Comparison of ENCODE assay signal across 9 mouse cellular contexts in the genomic region with DNA sequence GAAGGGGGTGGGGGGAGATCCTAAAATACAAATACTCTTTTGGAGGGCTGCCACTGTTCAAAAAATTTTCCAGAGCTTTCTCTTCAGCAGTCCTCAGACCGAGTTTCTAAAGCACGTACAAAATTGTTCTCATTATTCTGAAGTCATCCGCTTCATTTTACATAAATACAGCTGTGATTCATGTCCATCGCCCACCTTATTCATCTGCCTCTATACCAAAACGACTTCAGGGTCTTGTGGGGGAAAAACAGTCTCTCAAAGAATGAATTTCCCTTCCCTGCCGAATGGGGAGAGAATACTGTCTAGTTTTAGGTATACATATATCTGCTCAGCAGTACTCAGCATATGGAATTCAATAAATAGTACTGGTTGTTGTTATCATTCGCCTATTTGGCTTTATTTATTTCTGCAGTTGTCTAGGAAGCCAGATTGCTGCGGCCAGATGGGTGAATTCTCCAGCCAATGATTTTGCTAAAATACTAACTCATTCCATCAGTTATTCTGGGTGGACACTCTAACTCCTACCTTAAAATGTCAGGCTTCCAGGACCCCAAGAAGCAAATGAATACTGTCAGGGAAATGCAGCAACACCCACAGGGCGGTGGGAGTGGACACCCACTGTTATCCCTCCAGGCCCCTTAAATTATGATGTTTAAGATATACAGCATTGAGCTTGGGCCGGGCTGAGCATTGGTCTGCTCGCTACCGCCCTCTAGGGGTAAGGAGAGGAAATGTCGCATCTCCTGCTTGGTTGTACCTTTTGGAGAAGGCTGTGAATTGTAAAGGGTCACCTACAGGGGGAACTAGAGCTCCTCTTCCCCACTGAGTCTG. TPM values are rescaled to one million over a fixed set of nuclear protein-coding genes. Genes with fewer than 3 reads are reported as not detected.
DNase-seq lines count a peak whose midpoint lies in the region; ATAC-seq lines count a peak whose summit lies in the region.
"Had no signal": no experiment of that assay in that cellular context is flagged by ENCODE, and none has a peak within 500 bp of the region (broad histone marks: within the 10 kb centered on the region; RNA-seq: fewer than 3 reads in every experiment).

No protein-coding gene starts in this region.

- no peaks in the 10 kb centered on the region for H3K9me3 ChIP-seq in intestine, embryonic 14.5 days (ENCODE audit: control insufficient read depth, low read length)
- no peaks in the 10 kb centered on the region for H3K9me3 ChIP-seq in intestine, embryonic 15.5 days

- no peak for ATAC-seq in intestine, embryonic 14.5 days (replicated peaks; ENCODE audit: low FRiP score, low TSS enrichment, low read depth)
- no peak for ATAC-seq in intestine, embryonic 15.5 days
- peak; percentile 62; the same call in 1 of the 2 replicates for ATAC-seq in frontal cortex, adult (ENCODE audit: low TSS enrichment)

- no peaks in the 10 kb centered on the region for H3K4me1 ChIP-seq in intestine, embryonic 14.5 days (replicated peaks; ENCODE audit: control insufficient read depth, insufficient read depth, low read length)
- H3K4me1 ChIP-seq in intestine, embryonic 15.5 days (replicated peaks): no peaks in the 10 kb centered on the region

- peak; percentile 73 for DNase-seq in intestine, embryonic 14.5 days (ENCODE audit: low spot score)
- DNase-seq in ES-CJ7 (ENCODE audit: low read depth, low spot score): peak; percentile 86
- DNase-seq in c-Kit-positive CD71-positive TER-119-positive erythroid progenitor cells, embryonic 14.5 days (ENCODE audit: low spot score): peak; percentile 31
- DNase-seq in layer of hippocampus, postnatal 14 days (ENCODE audit: low spot score in 2 of 2): peak; percentile 58 to 67
- peak; percentile 3 to 34 for DNase-seq in monocyte, adult 2 months (ENCODE audit: low read depth in 1 of 2, low spot score in 2 of 2)
- peak; percentile 33 for DNase-seq in testis, postnatal 14 days (ENCODE audit: low spot score)

- H3K36me3 ChIP-seq in intestine, embryonic 14.5 days (ENCODE audit: control insufficient read depth, insufficient read depth, low read length): no peaks in the 10 kb centered on the region
- no peaks in the 10 kb centered on the region for H3K36me3 ChIP-seq in intestine, embryonic 15.5 days

- H3K4me2 ChIP-seq in intestine, embryonic 14.5 days (ENCODE audit: low read length): no peak overlapping the region
- no peak overlapping the region for H3K4me2 ChIP-seq in intestine, embryonic 15.5 days (replicated peaks)

- H3K4me3 ChIP-seq in intestine, embryonic 14.5 days (ENCODE audit: low read depth, low read length): no peak overlapping the region
- no peak overlapping the region for H3K4me3 ChIP-seq in intestine, embryonic 15.5 days (replicated peaks)

- WGBS in intestine, embryonic 14.5 days: 32% methylated on average over 13 of the region's 13 CpGs
- 35% methylated on average over 13 of the region's 13 CpGs for WGBS in intestine, embryonic 15.5 days

- H3K27me3 ChIP-seq in intestine, embryonic 14.5 days (replicated peaks; ENCODE audit: control insufficient read depth, insufficient read depth, low read length): no peaks in the 10 kb centered on the region
- no peaks in the 10 kb centered on the region for H3K27me3 ChIP-seq in intestine, embryonic 15.5 days (replicated peaks)

- H3K27ac ChIP-seq in intestine, embryonic 14.5 days (ENCODE audit: low read depth): no peak overlapping the region
- no peak overlapping the region for H3K27ac ChIP-seq in intestine, embryonic 15.5 days
- H3K27ac ChIP-seq: macrophage had no signal

- H3K9ac ChIP-seq in intestine, embryonic 14.5 days (ENCODE audit: low read length): no peak overlapping the region
- no peak overlapping the region for H3K9ac ChIP-seq in intestine, embryonic 15.5 days

RNA-seq across cellular contexts. Expression of a gene that starts 27.9 kb away (rescaled TPM):
- 73.3 and 77.2 TPM in 2 replicates for polyA plus RNA-seq in intestine, embryonic 14.5 days (2014; fragmentation: Nextera tagmentation; extraction: Ambion mirVana)
- 60.1 and 61.6 TPM in 2 replicates for polyA plus RNA-seq in intestine, embryonic 15.5 days (2015; fragmentation: Nextera tagmentation; extraction: Ambion mirVana)
- total RNA-seq in layer of hippocampus, postnatal 14 days (2021): 10 to 100 TPM; 19.9 to 21.2 TPM

Comparison
In these comparisons a context has a peak if more than half of its experiments do, and no peak if none do; other contexts are left out.
1. DNase-seq: peak in every context shown above with its lines; median percentile 86 in ES-CJ7; 73 in intestine, embryonic 14.5 days; 62 in layer of hippocampus, postnatal 14 days; 33 in testis, postnatal 14 days; 31 in c-Kit-positive CD71-positive TER-119-positive erythroid progenitor cells, embryonic 14.5 days; 18 in monocyte, adult 2 months.